Mouse (Mus musculus): ENCODE measurements around the gene Snap29. TPM values are rescaled to one million over a fixed set of nuclear protein-coding genes. Genes with fewer than 3 reads are reported as not detected.

The Snap29 gene
- polyA plus RNA-seq (2014; fragmentation: Illumina TruSeq; extraction: RNeasy Lipid Tissue Mini Kit (QIAGEN cat#74804); ENCODE audit: low read depth, low replicate concordance) = 29.0 TPM

DNA sequence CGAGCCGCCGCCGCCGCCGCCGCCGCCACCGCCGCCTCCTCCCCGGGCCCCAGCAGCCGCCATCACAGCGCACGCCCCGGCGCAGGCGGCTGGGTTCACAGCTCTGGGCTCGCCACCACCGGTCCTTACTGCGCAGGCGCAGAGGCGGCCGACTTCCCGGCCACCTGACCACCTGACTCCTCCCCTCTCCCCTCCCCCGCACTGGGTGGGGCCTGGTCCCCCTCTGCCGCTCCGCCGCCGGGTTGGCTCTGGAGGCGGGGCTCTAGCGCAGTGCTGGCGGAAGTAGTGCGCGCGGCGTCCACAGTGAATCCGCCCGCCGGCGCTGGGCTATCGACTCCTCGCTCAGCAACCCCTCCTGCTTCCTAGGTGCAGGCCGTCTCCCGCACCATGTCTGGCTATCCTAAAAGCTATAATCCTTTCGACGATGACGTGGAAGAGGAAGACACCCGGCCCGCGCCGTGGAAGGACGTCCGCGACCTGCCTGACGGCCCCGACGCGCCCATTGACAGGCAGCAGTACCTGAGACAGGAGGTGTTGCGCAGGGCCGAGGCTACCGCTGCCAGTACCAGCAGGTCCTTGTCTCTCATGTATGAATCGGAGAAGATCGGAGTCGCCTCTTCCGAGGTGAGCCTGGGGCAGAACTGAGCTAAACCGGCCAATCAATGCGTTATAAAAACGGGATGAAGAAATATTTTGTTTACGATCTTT is at the start of gene Snap29, which contains the start of gene Pi4ka:
TSS of gene Snap29 (plus strand) at position 251 of the 708 bp plus-strand sequence.
TSS of gene Pi4ka (minus strand) at position 579 of the 708 bp plus-strand sequence.

GRCm38 (mm10) chr16:17451541-17452372 is 46.0 kb downstream of the Snap29 start, which contains the start of gene Crkl:
Gene Crkl, plus strand, starts transcription at chr16:17451987.

Other genes with a start within 250 kb of the Snap29 start
- gene Ube2l3, start 203.3 kb upstream of the Snap29 start, polyA plus RNA-seq (2014; fragmentation: Illumina TruSeq; extraction: RNeasy Lipid Tissue Mini Kit (QIAGEN cat#74804); ENCODE audit: low read depth, low replicate concordance) = 118 TPM
- 4.1 TPM for gene Rimbp3, start 197.4 kb upstream of the Snap29 start, polyA plus RNA-seq (2014; fragmentation: Illumina TruSeq; extraction: RNeasy Lipid Tissue Mini Kit (QIAGEN cat#74804); ENCODE audit: low read depth, low replicate concordance)
- gene Hic2, start 172.4 kb upstream of the Snap29 start, polyA plus RNA-seq (2014; fragmentation: Illumina TruSeq; extraction: RNeasy Lipid Tissue Mini Kit (QIAGEN cat#74804); ENCODE audit: low read depth, low replicate concordance) = 2.4 TPM
- gene Tmem191c, start 129.9 kb upstream of the Snap29 start, polyA plus RNA-seq (2014; fragmentation: Illumina TruSeq; extraction: RNeasy Lipid Tissue Mini Kit (QIAGEN cat#74804); ENCODE audit: low read depth, low replicate concordance) = 25.0 TPM
- not detected for gene Serpind1, start 74.6 kb upstream of the Snap29 start, polyA plus RNA-seq (2014; fragmentation: Illumina TruSeq; extraction: RNeasy Lipid Tissue Mini Kit (QIAGEN cat#74804); ENCODE audit: low read depth, low replicate concordance)
- gene Pi4ka, start 328 bp downstream of the Snap29 start, polyA plus RNA-seq (2014; fragmentation: Illumina TruSeq; extraction: RNeasy Lipid Tissue Mini Kit (QIAGEN cat#74804); ENCODE audit: low read depth, low replicate concordance) = 71.9 TPM
- 16.4 TPM for gene Crkl, start 46.0 kb downstream of the Snap29 start, polyA plus RNA-seq (2014; fragmentation: Illumina TruSeq; extraction: RNeasy Lipid Tissue Mini Kit (QIAGEN cat#74804); ENCODE audit: low read depth, low replicate concordance)
- gene Aifm3, start 83.6 kb downstream of the Snap29 start, polyA plus RNA-seq (2014; fragmentation: Illumina TruSeq; extraction: RNeasy Lipid Tissue Mini Kit (QIAGEN cat#74804); ENCODE audit: low read depth, low replicate concordance) = 2.9 TPM
- 55.0 TPM for gene Lztr1, start 102.7 kb downstream of the Snap29 start, polyA plus RNA-seq (2014; fragmentation: Illumina TruSeq; extraction: RNeasy Lipid Tissue Mini Kit (QIAGEN cat#74804); ENCODE audit: low read depth, low replicate concordance)
- gene Thap7, start 125.2 kb downstream of the Snap29 start, polyA plus RNA-seq (2014; fragmentation: Illumina TruSeq; extraction: RNeasy Lipid Tissue Mini Kit (QIAGEN cat#74804); ENCODE audit: low read depth, low replicate concordance) = 30.0 TPM
- 10.0 TPM for gene Lrrc74b, start 155.3 kb downstream of the Snap29 start, polyA plus RNA-seq (2014; fragmentation: Illumina TruSeq; extraction: RNeasy Lipid Tissue Mini Kit (QIAGEN cat#74804); ENCODE audit: low read depth, low replicate concordance)
- gene P2rx6, start 155.9 kb downstream of the Snap29 start, polyA plus RNA-seq (2014; fragmentation: Illumina TruSeq; extraction: RNeasy Lipid Tissue Mini Kit (QIAGEN cat#74804); ENCODE audit: low read depth, low replicate concordance) = 6.1 TPM
- gene Slc7a4, start 177.2 kb downstream of the Snap29 start, polyA plus RNA-seq (2014; fragmentation: Illumina TruSeq; extraction: RNeasy Lipid Tissue Mini Kit (QIAGEN cat#74804); ENCODE audit: low read depth, low replicate concordance) = 113 TPM
- gene Smpd4, start 213.4 kb downstream of the Snap29 start, polyA plus RNA-seq (2014; fragmentation: Illumina TruSeq; extraction: RNeasy Lipid Tissue Mini Kit (QIAGEN cat#74804); ENCODE audit: low read depth, low replicate concordance) = 28.5 TPM
- gene Ccdc74a, start 240.5 kb downstream of the Snap29 start, polyA plus RNA-seq (2014; fragmentation: Illumina TruSeq; extraction: RNeasy Lipid Tissue Mini Kit (QIAGEN cat#74804); ENCODE audit: low read depth, low replicate concordance) = 17.6 TPM

Data from adipose tissue, adult 10 weeks (tissue).